Mouse (Mus musculus) CH12.LX (cell line): ENCODE measurements at regions not wholly inside any gene's neighbourhood (a gene's known extent, or its start where the extent isn't known, plus 50 kb on each side); places are given as distances from the start of the nearest gene placed in this dataset.

ENCODE experiments used
- DNase-seq: peaks from one replicate; pipeline ENCODE4 v3.0.0-alpha.2; 2013; ENCODE audit errors: extremely low read depth
- H3K27ac ChIP-seq: 2 replicates; pipeline ENCODE4 v1.5.1; 2012; ENCODE audit warnings: low read depth, mild to moderate bottlenecking, control low read depth, moderate library complexity; ENCODE audit not compliant: insufficient read depth
- H3K27me3 ChIP-seq: replicated peaks from 2 replicates; pipeline ENCODE3; 2012; ENCODE audit warnings: inconsistent platforms
- H3K36me3 ChIP-seq, 2 experiments: replicated peaks in 1 of 2; 2 replicates each; pipeline versions ENCODE3 to v1.6.1; 2012; ENCODE audit warnings: inconsistent platforms in 1 of 2, low read length in 1 of 2, mild to moderate bottlenecking in 1 of 2, mixed read lengths in 1 of 2, moderate library complexity in 1 of 2; ENCODE audit not compliant: control insufficient read depth in 1 of 2, insufficient read depth in 1 of 2
- H3K4me1 ChIP-seq, 2 experiments: 2 replicates each; pipeline ENCODE4 v1.6.1; 2012; ENCODE audit warnings: inconsistent platforms in 1 of 2, moderate library complexity in 1 of 2; ENCODE audit not compliant: insufficient read depth in 2 of 2, control insufficient read depth in 1 of 2
- H3K4me2 ChIP-seq: 2 replicates; pipeline ENCODE4 v1.6.1; 2012; ENCODE audit warnings: low read depth, mild to moderate bottlenecking, control low read depth; ENCODE audit not compliant: poor library complexity, insufficient read depth, severe bottlenecking
- H3K4me3 ChIP-seq, 3 experiments: fragments of 150-350 bp in 1 of 3; sonication (generic) in 1 of 3; replicated peaks in 1 of 3; 2 replicates each; pipeline versions ENCODE3 to v1.5.1; 2011 to 2012; ENCODE audit warnings: low read depth in 2 of 3, low read length in 2 of 3, mild to moderate bottlenecking in 2 of 3, moderate library complexity in 2 of 3, control low read depth in 1 of 3, improper control_type of control experiment in 1 of 3, inconsistent platforms in 1 of 3, mixed read lengths in 1 of 3; ENCODE audit not compliant: poor library complexity in 1 of 3
- H3K79me2 ChIP-seq: replicated peaks from 2 replicates; pipeline ENCODE4 v1.6.1; 2012; ENCODE audit warnings: mild to moderate bottlenecking, moderate library complexity; ENCODE audit not compliant: control insufficient read depth, poor library complexity, insufficient read depth, severe bottlenecking; ENCODE audit errors: extremely low read depth
- H3K9ac ChIP-seq: 2 replicates; pipeline ENCODE4 v1.6.1; 2012; ENCODE audit warnings: low read depth, mild to moderate bottlenecking, control low read depth, moderate library complexity; ENCODE audit not compliant: insufficient read depth
- H3K9me3 ChIP-seq: replicated peaks from 2 replicates; pipeline ENCODE3; 2012; ENCODE audit warnings: low read length, inconsistent platforms, mixed read lengths
- BHLHE40 ChIP-seq: IDR thresholded peaks from 2 replicates; pipeline ENCODE4 v1.6.1; 2011; ENCODE audit warnings: mild to moderate bottlenecking, low read depth, low read length, improper control_type of control experiment
- CHD2 ChIP-seq: IDR thresholded peaks from 2 replicates; pipeline ENCODE4 v1.6.1; 2011; ENCODE audit warnings: low read length, improper control_type of control experiment
- CTCF ChIP-seq, 2 experiments: IDR thresholded peaks in 1 of 2; conservative IDR thresholded peaks in 1 of 2; 2 replicates each; pipeline ENCODE4 v1.5.1; 2011 to 2012; ENCODE audit warnings: low read depth in 2 of 2, low read length in 2 of 2, improper control_type of control experiment in 1 of 2, inconsistent platforms in 1 of 2, mild to moderate bottlenecking in 1 of 2, moderate library complexity in 1 of 2
- ELF1 ChIP-seq: IDR thresholded peaks from 2 replicates; pipeline ENCODE4 v1.6.1; 2014; ENCODE audit warnings: low read depth, mild to moderate bottlenecking, inconsistent platforms, low read length, improper control_type of control experiment
- EP300 ChIP-seq: IDR thresholded peaks from 2 replicates; pipeline ENCODE4 v1.6.1; 2011; ENCODE audit warnings: low read length, improper control_type of control experiment
- IRF4 ChIP-seq: IDR thresholded peaks from 2 replicates; pipeline ENCODE4 v1.6.1; 2014; ENCODE audit warnings: low read depth, mild to moderate bottlenecking, inconsistent platforms, low read length, improper control_type of control experiment
- JUN ChIP-seq: IDR thresholded peaks from 2 replicates; pipeline ENCODE4 v1.6.1; 2011; ENCODE audit warnings: low read depth, mild to moderate bottlenecking, low read length, improper control_type of control experiment, moderate library complexity; ENCODE audit not compliant: insufficient read depth
- KAT2A ChIP-seq: IDR thresholded peaks from 2 replicates; pipeline ENCODE4 v1.6.1; 2012; ENCODE audit warnings: low read length, improper control_type of control experiment, inconsistent platforms; ENCODE audit not compliant: insufficient replicate concordance
- MAFK ChIP-seq: IDR thresholded peaks from 2 replicates; pipeline ENCODE4 v1.6.1; 2011; ENCODE audit warnings: low read length, improper control_type of control experiment; ENCODE audit not compliant: insufficient replicate concordance
- RAD21 ChIP-seq: IDR thresholded peaks from 2 replicates; pipeline ENCODE4 v1.6.1; 2011; ENCODE audit warnings: low read depth, mild to moderate bottlenecking, low read length, improper control_type of control experiment, moderate library complexity
- SIN3A ChIP-seq: IDR thresholded peaks from 2 replicates; pipeline ENCODE4 v1.6.1; 2012; ENCODE audit warnings: low read length, improper control_type of control experiment, inconsistent platforms
- USF1 ChIP-seq: IDR thresholded peaks from 2 replicates; pipeline ENCODE4 v1.6.1; 2014; ENCODE audit warnings: low read depth, mild to moderate bottlenecking, inconsistent platforms, low read length, improper control_type of control experiment
- USF2 ChIP-seq: conservative IDR thresholded peaks from 2 replicates; pipeline ENCODE4 v1.6.1; 2011; ENCODE audit warnings: low read depth, low read length, improper control_type of control experiment
- dilution Hi-C: fragments of 300-500 bp; cut with MboI; formaldehyde crosslinking; loops from 2 replicates; pipeline ENCODE4 v1.14.3; 2020; ENCODE audit warnings: low sequenced_read_pairs; ENCODE audit not compliant: extremely low pct_unique_long_range_greater_than_20kb, extremely low pct_ligation_motif_present
- in situ Hi-C: fragments of 300-500 bp; cut with MboI; formaldehyde crosslinking; loops from 3 replicates; pipeline ENCODE4 v1.14.3; 2019; ENCODE audit warnings: low sequenced_read_pairs, low pct_ligation_motif_present, low pct_unique_long_range_greater_than_20kb, mixed read lengths

GRCm38 (mm10) chr7:125250385-125250784 is 194.1 kb upstream of the Kdm8 start:
- Histone ChIP-seq H3K79me2 (no peaks in the 10 kb centered on the region), H3K9ac (no peak overlapping the region), H3K9me3 (no peaks in the 10 kb centered on the region), H3K4me2 (no peak overlapping the region), H3K27ac (no peak overlapping the region), H3K27me3 (peaks cover 89% of the 10 kb centered on the region), H3K36me3 (no peaks in the 10 kb centered on the region), H3K4me1 (no peaks in the 10 kb centered on the region), H3K4me3 (no peak overlapping the region)
- DNase-seq: no peak
- dilution Hi-C loops (no loop called here), in situ Hi-C loops (no loop called here)
- no peak for TF ChIP-seq IRF4
- no peak for TF ChIP-seq CHD2
- no peak for TF ChIP-seq KAT2A
- TF ChIP-seq JUN: no peak
- no peak for TF ChIP-seq CTCF (conservative IDR thresholded peaks at IDR 0.05 in 1 of 2, IDR thresholded peaks at IDR 0.05 in 1 of 2; ENCODE audit: low read depth in 2 of 2, low read length in 2 of 2)
- TF ChIP-seq EP300: no peak
- TF ChIP-seq, all 38 proteins: peak for 0

DNA sequence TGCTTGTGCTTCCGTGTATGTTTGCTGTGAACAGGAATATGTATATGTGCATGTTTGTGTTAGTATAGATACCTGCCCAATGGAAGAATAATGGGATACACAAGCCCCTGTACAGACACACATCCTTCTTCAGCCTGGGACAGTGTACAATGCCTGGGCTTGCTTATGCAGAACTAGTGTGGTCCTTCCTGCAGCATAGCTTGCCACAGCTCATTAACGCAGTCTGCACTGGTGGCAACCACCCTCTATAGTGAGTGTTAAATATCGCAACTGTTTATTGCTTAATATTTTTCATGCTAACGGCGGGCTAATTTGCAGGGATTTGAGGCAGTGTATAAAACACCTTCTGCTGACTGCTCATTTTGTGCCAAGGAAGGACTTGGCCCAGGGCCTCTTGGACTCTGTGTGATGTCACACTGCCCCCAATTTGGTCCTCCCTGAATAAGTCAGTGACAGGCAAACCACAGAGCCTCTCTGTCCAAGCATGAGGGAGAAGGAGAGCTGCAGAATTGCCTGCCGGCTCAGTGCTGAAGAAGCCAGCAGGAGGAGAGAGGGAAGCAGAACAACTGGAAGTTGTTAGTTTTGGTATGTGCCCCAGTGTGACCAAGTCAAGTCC is 193.4 kb upstream of the Kdm8 start:
- no peak overlapping the region for H3K4me3 ChIP-seq
- dilution Hi-C loops: no loop called here
- no peak overlapping the region for H3K27ac ChIP-seq
- no peaks in the 10 kb centered on the region for H3K79me2 ChIP-seq
- no peak overlapping the region for H3K9ac ChIP-seq
- H3K27me3 ChIP-seq: peaks cover 92% of the 10 kb centered on the region
- in situ Hi-C loops: no loop called here
- no peak for TF ChIP-seq USF1
- no peak for TF ChIP-seq MAFK
- no peaks in the 10 kb centered on the region for H3K4me1 ChIP-seq
- no peaks in the 10 kb centered on the region for H3K9me3 ChIP-seq
- H3K4me2 ChIP-seq: no peak overlapping the region
- no peaks in the 10 kb centered on the region for H3K36me3 ChIP-seq
- no peak for DNase-seq

- H3K36me3 ChIP-seq: no peaks in the 10 kb centered on the region
- H3K9me3 ChIP-seq: no peaks in the 10 kb centered on the region
- H3K9ac ChIP-seq: no peak overlapping the region
- peaks cover 90% of the 10 kb centered on the region for H3K27me3 ChIP-seq
- no peak overlapping the region for H3K27ac ChIP-seq
- H3K4me3 ChIP-seq: no peak overlapping the region
- dilution Hi-C loops: no loop called here
- TF ChIP-seq RAD21 (no peak), MAFK (no peak), CHD2 (no peak), BHLHE40 (no peak), ELF1 (no peak), USF2 (no peak), IRF4 (no peak), SIN3A (no peak)
- in situ Hi-C loops: no loop called here
- H3K79me2 ChIP-seq: no peaks in the 10 kb centered on the region
- H3K4me2 ChIP-seq: no peak overlapping the region
- no peak for DNase-seq
- no peaks in the 10 kb centered on the region for H3K4me1 ChIP-seq
Observed at GRCm38 (mm10) chr7:125254302-125254701, 190.2 kb upstream of the Kdm8 start.
